Mouse (Mus musculus): Measurements from ENCODE around the gene Kir3dl1.
"Not testable (repeated sequence)": the region's sequence is repeated elsewhere in the genome, so short reads cannot be mapped to it uniquely, and the experiment has no call there.

The Kir3dl1 gene

GRCm38 (mm10) chrX:136517699-136518098 lies at the start of gene Kir3dl1:
TSS of gene Kir3dl1 (plus strand) at chrX:136517999.
- DNase-seq = not testable (repeated sequence)

DNA sequence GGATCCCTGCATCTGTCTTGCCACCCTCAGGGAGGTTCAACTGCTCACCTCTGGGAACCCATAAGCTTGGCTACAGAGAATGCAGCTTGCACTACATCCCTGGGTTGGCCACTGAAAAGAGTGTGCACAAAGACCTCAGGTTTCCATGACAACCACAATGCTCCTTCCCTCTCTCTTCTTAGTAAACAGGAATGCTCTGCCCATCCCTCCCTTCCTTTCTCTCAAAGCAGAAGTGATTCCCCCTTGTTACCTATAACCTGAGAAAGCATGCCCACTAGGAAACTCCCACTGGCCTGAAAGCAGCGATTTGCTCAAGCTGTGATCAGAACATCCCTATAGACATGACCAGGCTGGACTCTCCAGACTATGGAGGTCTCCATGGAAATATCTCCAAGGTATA lies 26.2 kb downstream of the Kir3dl1 start, which contains the start of gene Kir3dl2:
Kir3dl2 (minus strand) TSS at position 101 of the 400 bp plus-strand sequence.
- DNase-seq = not testable (repeated sequence)

DNA sequence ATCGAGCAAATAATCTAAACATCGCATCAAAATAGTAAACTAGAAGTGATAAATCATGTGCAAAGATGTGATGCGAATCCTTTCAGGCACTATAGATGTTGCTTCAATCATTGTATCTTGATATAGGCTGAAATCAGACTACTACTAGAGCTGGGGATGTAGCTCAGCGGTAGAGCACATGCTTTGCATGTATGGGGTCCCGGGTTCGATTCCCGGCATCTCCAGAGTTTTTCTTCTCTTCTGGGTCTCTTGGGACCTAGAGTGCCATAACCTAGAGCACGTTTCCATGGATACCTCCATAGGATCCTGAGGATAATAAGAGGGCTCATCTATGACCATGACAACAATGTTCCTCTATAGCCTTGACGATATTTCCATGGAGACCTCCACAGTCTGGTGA lies 51.3 kb downstream of the Kir3dl1 start:
- not testable (repeated sequence) for DNase-seq

Measured in lung, postnatal 14 days (tissue).